Mouse (Mus musculus): ENCODE results near the gene Pigf.

DNA sequence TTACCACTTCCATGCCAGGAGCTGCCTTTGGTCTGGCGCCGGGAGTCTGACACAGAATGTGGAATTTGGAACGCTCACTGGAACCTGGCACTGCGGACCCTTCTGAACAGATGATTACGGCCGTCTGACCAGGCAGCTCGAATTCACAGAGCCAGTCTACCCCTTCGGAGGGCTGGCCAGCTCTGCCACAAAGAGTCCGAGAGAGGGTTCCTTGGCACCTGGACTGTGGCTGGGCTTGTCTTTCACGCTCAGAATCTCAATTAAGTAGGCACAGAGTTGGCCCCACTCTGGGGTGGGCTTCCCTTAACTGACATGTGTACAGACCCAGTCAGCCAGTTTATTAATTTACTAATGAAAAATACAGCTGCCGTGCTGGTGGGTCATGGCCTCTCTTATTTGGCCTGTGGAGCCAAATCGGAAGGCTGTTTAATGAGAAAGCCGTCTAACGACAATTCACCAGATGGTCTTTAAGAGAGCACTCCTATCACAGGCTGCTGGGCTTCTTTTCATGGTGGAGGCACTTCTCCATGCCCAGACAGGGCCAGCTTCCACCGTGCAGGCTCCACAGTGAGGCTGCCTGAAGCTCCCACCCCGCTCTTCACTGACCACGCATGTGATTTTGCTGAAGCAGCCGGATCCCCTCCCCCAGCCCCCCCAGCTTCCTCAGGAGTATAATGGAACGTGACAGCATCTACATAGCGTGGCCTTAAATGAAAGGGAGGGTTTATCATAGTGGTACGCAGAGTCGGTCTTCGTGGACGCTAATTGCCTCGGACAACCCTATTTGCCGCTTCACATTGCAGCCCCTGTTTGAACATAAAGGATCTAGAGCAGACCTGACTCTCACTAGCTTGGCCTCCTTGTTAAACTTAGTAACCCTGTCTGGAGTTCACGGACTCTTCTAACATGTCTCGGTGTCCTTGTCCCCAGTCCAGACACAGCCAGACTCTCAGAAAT lies 77.1 kb downstream of the Pigf start, which contains the start of gene Atp6v1e2:
- TF ChIP-seq TCF3 (IDR thresholded peaks at IDR 0.05; ENCODE audit: insufficient read length, low read depth) (no peak), USF1 (IDR thresholded peaks at IDR 0.05; ENCODE audit: low read depth) (no peak), POLR2A (IDR thresholded peaks at IDR 0.05; ENCODE audit: insufficient read length, low read depth) (no peak), E2F4 (IDR thresholded peaks at IDR 0.05; ENCODE audit: insufficient read depth) (no peak), MYOD1 (IDR thresholded peaks at IDR 0.05; ENCODE audit: control insufficient read depth in 1 of 3, insufficient read length in 2 of 3, low read depth in 2 of 3) (no peak), MAX (IDR thresholded peaks at IDR 0.05; ENCODE audit: low read depth) (no peak), TCF12 (IDR thresholded peaks at IDR 0.05; ENCODE audit: insufficient read depth, poor library complexity, severe bottlenecking) (no peak), POLR2AphosphoS2 (IDR thresholded peaks at IDR 0.05; ENCODE audit: insufficient read length, low read depth) (no peak), CEBPB (IDR thresholded peaks at IDR 0.05; ENCODE audit: insufficient read depth, poor library complexity, severe bottlenecking) (no peak), MYOG (IDR thresholded peaks at IDR 0.05; ENCODE audit: control insufficient read depth in 1 of 3, insufficient read depth in 1 of 3, insufficient read length in 2 of 3, low read depth in 2 of 3) (no peak), SRF (IDR thresholded peaks at IDR 0.05; ENCODE audit: control insufficient read depth, insufficient read length, low read depth) (no peak), REST (IDR thresholded peaks at IDR 0.05; ENCODE audit: insufficient read depth, insufficient read length) (no peak)

Data from myocyte (in vitro differentiated cells).